Mouse (Mus musculus) liver, embryonic 15.5 days (tissue): ENCODE measurements around the gene Scaf1. TPM values are rescaled to one million over a fixed set of nuclear protein-coding genes. Genes with fewer than 3 reads are reported as not detected.
A peak's percentile ranks its signal among the peaks of the same experiment; 100 is the strongest.

Source experiments
- ATAC-seq: fragments of 200-750 bp; cut with Nextera tagmentation; 2 replicates; pipeline ENCODE4 v1.8.0; 2017; ENCODE audit warnings: moderate number of reproducible peaks, mild to moderate bottlenecking, moderate library complexity; ENCODE audit not compliant: insufficient read depth
- H3K27ac ChIP-seq: fragments of 300-500 bp; sonication (generic); replicated peaks from 2 replicates; pipeline ENCODE4 v1.5.1; 2015; ENCODE audit warnings: mild to moderate bottlenecking, inconsistent platforms
- H3K27me3 ChIP-seq: fragments of 300-500 bp; sonication (generic); 2 replicates; pipeline ENCODE4 v1.6.1; 2015; ENCODE audit warnings: mild to moderate bottlenecking, inconsistent platforms
- H3K36me3 ChIP-seq: fragments of 300-500 bp; sonication (generic); replicated peaks from 2 replicates; pipeline ENCODE4 v1.6.1; 2015; ENCODE audit warnings: moderate library complexity, mild to moderate bottlenecking, inconsistent platforms
- H3K4me1 ChIP-seq: fragments of 300-500 bp; sonication (generic); replicated peaks from 2 replicates; pipeline ENCODE4 v1.6.1; 2015; ENCODE audit warnings: inconsistent platforms
- H3K4me2 ChIP-seq: fragments of 300-500 bp; sonication (generic); 2 replicates; pipeline ENCODE4 v1.6.1; 2015; ENCODE audit warnings: moderate library complexity, mild to moderate bottlenecking, inconsistent platforms
- H3K4me3 ChIP-seq: fragments of 300-500 bp; sonication (generic); replicated peaks from 2 replicates; pipeline ENCODE4 v1.5.1; 2015; ENCODE audit warnings: mild to moderate bottlenecking, inconsistent platforms
- H3K9ac ChIP-seq: fragments of 300-500 bp; sonication (generic); 2 replicates; pipeline ENCODE4 v1.6.1; 2015; ENCODE audit warnings: moderate library complexity, mild to moderate bottlenecking, inconsistent platforms
- H3K9me3 ChIP-seq: fragments of 300-500 bp; sonication (generic); replicated peaks from 2 replicates; pipeline ENCODE4 v1.6.1; 2016; ENCODE audit warnings: inconsistent platforms
- WGBS: fragments of 180-500 bp; shearing (Covaris S2); methylation state at CpG from one replicate; pipeline ENCODE4 v1.1.7; 2015; ENCODE audit warnings: mixed read lengths; ENCODE audit not compliant: insufficient replicate concordance; 5-methylcytosine and 5-hydroxymethylcytosine counted together
- polyA plus RNA-seq: library from polyadenylated mRNA; unstranded; fragments of >200 nt; fragmentation: Nextera tagmentation; extraction: Ambion mirVana; gene quantifications from 2 replicates; pipeline ENCODE4 v1.2.1, GENCODE M21; 2015

Gene Scaf1
- polyA plus RNA-seq, 1 experiment from 2014 or later = 10.4 TPM

- Histone ChIP-seq H3K27me3 (no peaks in the 10 kb centered on the region), H3K4me1 (peaks cover 51% of the 10 kb centered on the region), H3K4me3 (peak within 1 kb of the TSS; percentile 75), H3K36me3 (peaks cover 32% of the 10 kb centered on the region), H3K9ac (peak within 1 kb of the TSS; percentile 67), H3K27ac (peak within 1 kb of the TSS; percentile 91), H3K9me3 (no peaks in the 10 kb centered on the region), H3K4me2 (peak within 1 kb of the TSS; percentile 94)
- peak; percentile 29 for ATAC-seq
- 0% methylated on average over 6 of the region's 18 CpGs for WGBS
Measured at GRCm38 (mm10) chr7:45052862-45053116, 36.6 kb upstream of the Scaf1 start, which contains the start of gene Prr12. Gene Prr12, minus strand, starts transcription at chr7:45052881.

- no peaks in the 10 kb centered on the region for H3K9me3 ChIP-seq
- H3K36me3 ChIP-seq = peaks cover 37% of the 10 kb centered on the region
- peak overlapping the region; percentile 94 for H3K4me2 ChIP-seq
- peak overlapping the region; percentile 91 for H3K27ac ChIP-seq
- ATAC-seq = no peak
- H3K27me3 ChIP-seq = no peaks in the 10 kb centered on the region
- WGBS = under 1% methylated on average over 38 of the region's 38 CpGs
- peak overlapping the region; percentile 75 for H3K4me3 ChIP-seq
- H3K4me1 ChIP-seq = peaks cover 51% of the 10 kb centered on the region
- H3K9ac ChIP-seq = peak overlapping the region; percentile 67
Measured at GRCm38 (mm10) chr7:45052181-45052861, 36.2 kb upstream of the Scaf1 start.

DNA sequence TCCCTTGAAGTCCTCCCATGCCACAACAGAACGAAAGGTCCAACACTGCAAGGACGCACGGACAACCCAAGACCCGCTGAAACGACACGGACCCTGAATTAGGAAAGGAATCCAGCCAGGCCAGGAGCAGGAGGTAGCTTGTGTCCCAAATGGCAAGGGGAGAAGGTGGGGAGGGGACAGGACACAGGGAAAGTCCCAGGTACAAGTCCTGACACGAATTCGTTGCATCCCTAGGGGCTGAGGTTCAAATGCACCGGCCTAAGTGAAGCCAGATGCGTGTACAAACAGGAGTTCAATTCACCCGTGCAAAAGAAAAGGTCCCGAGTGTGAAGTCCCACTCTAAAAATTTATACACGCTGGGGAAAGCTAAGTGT, 35.4 kb upstream of the Scaf1 start:
- Histone ChIP-seq H3K9ac (peak overlapping the region; percentile 67), H3K27ac (peak overlapping the region; percentile 91; the same call in 1 of the 2 replicates), H3K4me3 (peak overlapping the region; percentile 75), H3K4me2 (peak overlapping the region; percentile 94), H3K36me3 (peaks cover 44% of the 10 kb centered on the region), H3K4me1 (peaks cover 51% of the 10 kb centered on the region), H3K9me3 (no peaks in the 10 kb centered on the region), H3K27me3 (no peaks in the 10 kb centered on the region)
- ATAC-seq = no peak
- 11% methylated on average over 13 of the region's 13 CpGs for WGBS

DNA sequence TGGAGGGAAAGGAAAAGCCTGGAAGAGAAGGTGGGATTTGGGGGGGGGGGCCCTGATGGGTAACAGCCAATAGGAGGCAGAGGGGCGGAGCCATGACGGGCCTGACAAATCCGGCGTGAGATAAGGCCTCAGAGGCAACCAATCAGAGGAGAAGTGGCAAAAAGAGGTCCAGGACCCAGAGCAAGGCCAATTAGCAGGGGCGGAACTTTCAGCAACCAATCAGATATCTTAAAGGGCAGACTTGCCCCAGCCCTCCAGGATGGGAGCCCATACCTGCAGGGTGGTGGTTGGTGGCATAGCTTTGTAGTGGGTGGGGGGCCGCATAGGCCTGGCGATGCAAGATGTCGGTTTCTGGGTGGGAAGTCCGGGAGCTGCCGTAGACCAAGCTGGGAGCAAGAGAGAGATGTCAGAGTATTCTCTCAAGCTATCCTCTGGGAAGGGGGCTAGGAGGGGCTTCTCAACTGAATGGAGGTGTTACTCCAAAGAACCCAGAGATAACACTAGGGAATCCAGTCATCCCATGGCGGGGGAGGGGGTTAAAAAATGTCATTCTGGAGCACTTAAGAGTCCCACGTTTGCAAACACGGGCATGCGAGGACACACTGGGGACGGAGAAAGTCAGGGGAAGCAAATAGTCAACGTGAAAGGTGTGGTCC, 34.9 kb upstream of the Scaf1 start:
- Histone ChIP-seq H3K27me3 (no peaks in the 10 kb centered on the region), H3K36me3 (peaks cover 49% of the 10 kb centered on the region), H3K4me3 (peak overlapping the region; percentile 75), H3K9ac (no peak overlapping the region), H3K27ac (peak overlapping the region; percentile 9; the same call in 1 of the 2 replicates), H3K4me1 (peaks cover 51% of the 10 kb centered on the region), H3K4me2 (peak overlapping the region; percentile 94), H3K9me3 (no peaks in the 10 kb centered on the region)
- 23% methylated on average over 16 of the region's 16 CpGs for WGBS
- ATAC-seq = no peak

DNA sequence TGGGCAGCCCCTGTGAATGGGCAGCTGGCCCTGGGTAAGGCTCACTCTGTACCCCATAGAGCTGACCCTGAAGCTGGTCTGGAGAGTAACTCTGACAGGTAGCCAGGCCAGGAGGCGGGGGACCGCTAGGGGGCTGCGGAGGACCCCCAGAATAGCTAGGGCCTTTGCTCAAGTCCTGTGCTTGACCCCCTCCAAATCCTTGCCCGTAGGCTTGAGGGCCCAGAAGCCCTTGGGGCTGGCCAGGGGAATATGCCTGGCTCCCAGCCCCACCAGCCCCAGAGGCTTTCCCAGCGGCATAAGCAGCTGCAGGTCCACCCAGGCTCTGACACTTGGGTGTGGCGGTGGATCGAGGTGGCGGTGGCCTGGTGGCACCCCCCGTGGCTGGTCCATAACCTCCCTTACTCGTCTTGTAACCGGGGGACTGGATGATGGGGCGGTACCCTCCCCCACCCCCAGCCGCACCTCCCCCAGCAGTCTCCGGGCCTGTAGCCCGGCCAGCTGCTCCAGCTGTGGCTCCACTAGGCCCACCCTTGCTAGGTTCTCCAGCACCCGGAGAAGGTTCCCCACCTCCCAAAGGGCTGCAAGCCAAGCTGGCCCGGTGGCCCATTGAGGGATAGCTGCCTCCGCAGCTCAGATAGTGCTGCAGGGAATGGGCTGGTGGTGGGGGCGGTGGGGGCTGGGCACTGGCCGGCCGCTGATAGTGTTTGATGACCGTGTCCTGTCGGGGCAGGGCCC, 32.9 kb upstream of the Scaf1 start:
- H3K4me2 ChIP-seq = no peak overlapping the region
- WGBS = 82% methylated on average over 23 of the region's 23 CpGs
- no peak overlapping the region for H3K4me3 ChIP-seq
- peaks cover 68% of the 10 kb centered on the region for H3K36me3 ChIP-seq
- no peak for ATAC-seq
- H3K27me3 ChIP-seq = no peaks in the 10 kb centered on the region
- no peak overlapping the region for H3K27ac ChIP-seq
- peaks cover 41% of the 10 kb centered on the region for H3K4me1 ChIP-seq
- H3K9me3 ChIP-seq = no peaks in the 10 kb centered on the region
- H3K9ac ChIP-seq = no peak overlapping the region

- no peak overlapping the region for H3K4me3 ChIP-seq
- WGBS = 86% methylated on average over 38 of the region's 38 CpGs
- ATAC-seq = no peak
- H3K4me2 ChIP-seq = no peak overlapping the region
- H3K9me3 ChIP-seq = no peaks in the 10 kb centered on the region
- H3K4me1 ChIP-seq = peaks cover 33% of the 10 kb centered on the region
- no peak overlapping the region for H3K9ac ChIP-seq
- peaks cover 76% of the 10 kb centered on the region for H3K36me3 ChIP-seq
- H3K27ac ChIP-seq = no peak overlapping the region
- H3K27me3 ChIP-seq = no peaks in the 10 kb centered on the region
Measured at GRCm38 (mm10) chr7:45048001-45048890, 32.1 kb upstream of the Scaf1 start.

DNA sequence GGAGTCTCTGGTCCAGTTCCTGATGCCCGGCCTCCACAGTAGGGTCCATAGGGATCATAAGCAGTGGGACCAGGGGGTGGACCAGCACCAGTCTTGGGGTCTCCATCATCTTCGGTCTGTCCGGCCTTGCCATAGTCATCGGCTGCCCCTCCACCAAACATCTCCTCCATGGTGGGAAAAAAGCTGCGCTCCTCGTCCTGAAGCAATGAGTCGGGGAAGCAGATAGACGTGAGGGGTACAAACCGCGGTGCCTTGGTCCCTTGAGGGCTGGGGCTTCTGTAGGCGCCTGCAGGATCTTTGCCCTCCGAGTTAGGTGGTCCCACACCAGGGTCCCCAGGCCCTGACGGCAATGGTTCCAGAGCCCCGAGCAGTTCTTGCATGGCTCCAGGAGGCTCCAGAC, 31.3 kb upstream of the Scaf1 start:
- H3K4me3 ChIP-seq = no peak overlapping the region
- H3K27ac ChIP-seq = no peak overlapping the region
- H3K9ac ChIP-seq = no peak overlapping the region
- H3K4me2 ChIP-seq = no peak overlapping the region
- H3K9me3 ChIP-seq = no peaks in the 10 kb centered on the region
- 90% methylated on average over 14 of the region's 14 CpGs for WGBS
- H3K36me3 ChIP-seq = peaks cover 84% of the 10 kb centered on the region
- H3K27me3 ChIP-seq = no peaks in the 10 kb centered on the region
- ATAC-seq = no peak
- peaks cover 25% of the 10 kb centered on the region for H3K4me1 ChIP-seq

GRCm38 (mm10) chr7:45046853-45047350, 30.7 kb upstream of the Scaf1 start:
- Histone ChIP-seq H3K4me3 (no peak overlapping the region), H3K9me3 (no peaks in the 10 kb centered on the region), H3K4me2 (no peak overlapping the region), H3K36me3 (peaks cover 90% of the 10 kb centered on the region), H3K27me3 (no peaks in the 10 kb centered on the region), H3K27ac (no peak overlapping the region), H3K4me1 (peaks cover 20% of the 10 kb centered on the region), H3K9ac (no peak overlapping the region)
- WGBS = 88% methylated on average over 26 of the region's 26 CpGs
- ATAC-seq = no peak

GRCm38 (mm10) chr7:45045741-45046140, 29.6 kb upstream of the Scaf1 start:
- Histone ChIP-seq H3K9ac (no peak overlapping the region), H3K9me3 (no peaks in the 10 kb centered on the region), H3K4me1 (peaks cover 8% of the 10 kb centered on the region), H3K36me3 (peaks cover 97% of the 10 kb centered on the region), H3K4me3 (no peak overlapping the region), H3K27ac (no peak overlapping the region), H3K4me2 (no peak overlapping the region), H3K27me3 (no peaks in the 10 kb centered on the region)
- WGBS = 89% methylated on average over 22 of the region's 22 CpGs
- ATAC-seq = no peak

GRCm38 (mm10) chr7:45043307-45043706, 27.1 kb upstream of the Scaf1 start:
- no peaks in the 10 kb centered on the region for H3K27me3 ChIP-seq
- WGBS = 91% methylated on average over 14 of the region's 14 CpGs
- no peak overlapping the region for H3K9ac ChIP-seq
- ATAC-seq = no peak
- no peak overlapping the region for H3K27ac ChIP-seq
- H3K4me3 ChIP-seq = no peak overlapping the region
- no peaks in the 10 kb centered on the region for H3K9me3 ChIP-seq
- H3K36me3 ChIP-seq = peaks cover 97% of the 10 kb centered on the region
- no peak overlapping the region for H3K4me2 ChIP-seq
- 0 out of 2 replicates have a peak, but pooled peaks cover under 1% of the 10 kb centered on the region for H3K4me1 ChIP-seq
